Mouse (Mus musculus): ENCODE data around the gene Gphb5. TPM values are rescaled to one million over a fixed set of nuclear protein-coding genes. Genes with fewer than 3 reads are reported as not detected.
"Not testable (repeated sequence)": the region's sequence is repeated elsewhere in the genome, so short reads cannot be mapped to it uniquely, and the experiment has no call there.

The Gphb5 gene
- polyA plus RNA-seq, 1 experiment, result 0.19 TPM

GRCm38 (mm10) chr12:75453027-75453426 is 36.4 kb upstream of the Gphb5 start:
- peaks cover 11% of the 10 kb centered on the region for H3K36me3 ChIP-seq (ENCODE audit: control insufficient read depth, insufficient read depth, low read length)
- WGBS, result 93% methylated on average over 4 of the region's 4 CpGs
- no peak overlapping the region for H3K27ac ChIP-seq (ENCODE audit: control insufficient read depth, insufficient read depth, low read length)
- peaks cover 17% of the 10 kb centered on the region for H3K4me1 ChIP-seq (replicated peaks; ENCODE audit: control insufficient read depth, insufficient read depth, low read length)
- H3K27me3 ChIP-seq (ENCODE audit: control insufficient read depth, insufficient read depth, low read length), result no peaks in the 10 kb centered on the region
- DNase-seq, result no peak
- H3K4me3 ChIP-seq (ENCODE audit: control insufficient read depth, insufficient read depth, low read length), result no peak overlapping the region
- TF ChIP-seq POLR2A (IDR thresholded peaks at IDR 0.05; ENCODE audit: control insufficient read depth, extremely low read depth, insufficient read depth, low read length, poor library complexity) (no peak), CTCF (IDR thresholded peaks at IDR 0.05; ENCODE audit: borderline replicate concordance, control insufficient read depth, extremely low read depth, insufficient read depth, low read length, poor library complexity) (no peak)

DNA sequence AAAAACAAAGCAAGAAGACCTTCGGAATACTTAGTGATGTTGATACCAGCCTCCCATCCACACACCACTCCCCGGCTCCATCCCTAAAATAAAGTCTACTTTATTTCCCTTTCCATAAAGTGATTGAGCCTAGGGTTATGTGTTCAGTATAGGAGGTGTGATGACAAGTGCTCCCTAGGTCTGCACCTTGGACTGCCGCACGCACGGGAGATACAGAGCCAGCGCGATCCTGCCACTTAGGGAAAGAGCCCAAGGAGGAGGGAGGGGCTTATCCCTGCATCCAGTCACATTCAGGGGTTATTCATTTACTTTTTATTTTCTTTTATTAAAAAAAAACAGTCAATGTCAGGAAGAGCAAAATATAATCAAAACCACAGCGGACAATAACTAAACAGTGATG is 34.0 kb upstream of the Gphb5 start:
- WGBS, result 99% methylated on average over 8 of the region's 8 CpGs
- Histone ChIP-seq H3K4me1 (replicated peaks; ENCODE audit: control insufficient read depth, insufficient read depth, low read length) (peaks cover 17% of the 10 kb centered on the region), H3K27ac (ENCODE audit: control insufficient read depth, insufficient read depth, low read length) (peak overlapping the region; percentile 65), H3K36me3 (ENCODE audit: control insufficient read depth, insufficient read depth, low read length) (peaks cover 11% of the 10 kb centered on the region), H3K4me3 (ENCODE audit: control insufficient read depth, insufficient read depth, low read length) (no peak overlapping the region), H3K27me3 (ENCODE audit: control insufficient read depth, insufficient read depth, low read length) (no peaks in the 10 kb centered on the region)
- TF ChIP-seq CTCF (IDR thresholded peaks at IDR 0.05; ENCODE audit: borderline replicate concordance, control insufficient read depth, extremely low read depth, insufficient read depth, low read length, poor library complexity) (no peak), POLR2A (IDR thresholded peaks at IDR 0.05; ENCODE audit: control insufficient read depth, extremely low read depth, insufficient read depth, low read length, poor library complexity) (no peak)
- no peak for DNase-seq

GRCm38 (mm10) chr12:75450011-75450410 is 33.4 kb upstream of the Gphb5 start:
- Histone ChIP-seq H3K27me3 (ENCODE audit: control insufficient read depth, insufficient read depth, low read length) (no peaks in the 10 kb centered on the region), H3K4me1 (replicated peaks; ENCODE audit: control insufficient read depth, insufficient read depth, low read length) (peaks cover 17% of the 10 kb centered on the region), H3K36me3 (ENCODE audit: control insufficient read depth, insufficient read depth, low read length) (peaks cover 11% of the 10 kb centered on the region), H3K27ac (ENCODE audit: control insufficient read depth, insufficient read depth, low read length) (peak overlapping the region; percentile 93), H3K4me3 (ENCODE audit: control insufficient read depth, insufficient read depth, low read length) (no peak overlapping the region)
- peak; percentile 30 for DNase-seq
- WGBS, result 42% methylated on average over 14 of the region's 14 CpGs
- TF ChIP-seq CTCF (IDR thresholded peaks at IDR 0.05; ENCODE audit: borderline replicate concordance, control insufficient read depth, extremely low read depth, insufficient read depth, low read length, poor library complexity) (no peak), POLR2A (IDR thresholded peaks at IDR 0.05; ENCODE audit: control insufficient read depth, extremely low read depth, insufficient read depth, low read length, poor library complexity) (no peak)

GRCm38 (mm10) chr12:75449475-75449966 is 32.9 kb upstream of the Gphb5 start:
- peak overlapping the region; percentile 93 for H3K27ac ChIP-seq (ENCODE audit: control insufficient read depth, insufficient read depth, low read length)
- peaks cover 17% of the 10 kb centered on the region for H3K4me1 ChIP-seq (replicated peaks; ENCODE audit: control insufficient read depth, insufficient read depth, low read length)
- H3K4me3 ChIP-seq (ENCODE audit: control insufficient read depth, insufficient read depth, low read length), result no peak overlapping the region
- TF ChIP-seq CTCF (IDR thresholded peaks at IDR 0.05; ENCODE audit: borderline replicate concordance, control insufficient read depth, extremely low read depth, insufficient read depth, low read length, poor library complexity), result no peak
- no peak for TF ChIP-seq POLR2A (IDR thresholded peaks at IDR 0.05; ENCODE audit: control insufficient read depth, extremely low read depth, insufficient read depth, low read length, poor library complexity)
- DNase-seq, result peak; percentile 56
- under 1% methylated on average over 6 of the region's 6 CpGs for WGBS
- H3K36me3 ChIP-seq (ENCODE audit: control insufficient read depth, insufficient read depth, low read length), result peaks cover 11% of the 10 kb centered on the region
- no peaks in the 10 kb centered on the region for H3K27me3 ChIP-seq (ENCODE audit: control insufficient read depth, insufficient read depth, low read length)

GRCm38 (mm10) chr12:75448921-75449320 is 32.3 kb upstream of the Gphb5 start:
- peaks cover 11% of the 10 kb centered on the region for H3K36me3 ChIP-seq (ENCODE audit: control insufficient read depth, insufficient read depth, low read length)
- H3K4me1 ChIP-seq (replicated peaks; ENCODE audit: control insufficient read depth, insufficient read depth, low read length), result peaks cover 22% of the 10 kb centered on the region
- WGBS, result 49% methylated on average over 5 of the region's 5 CpGs
- H3K4me3 ChIP-seq (ENCODE audit: control insufficient read depth, insufficient read depth, low read length), result no peak overlapping the region
- TF ChIP-seq CTCF (IDR thresholded peaks at IDR 0.05; ENCODE audit: borderline replicate concordance, control insufficient read depth, extremely low read depth, insufficient read depth, low read length, poor library complexity), result no peak
- DNase-seq, result peak; percentile 25
- H3K27me3 ChIP-seq (ENCODE audit: control insufficient read depth, insufficient read depth, low read length), result no peaks in the 10 kb centered on the region
- peak overlapping the region; percentile 87 for H3K27ac ChIP-seq (ENCODE audit: control insufficient read depth, insufficient read depth, low read length)

- WGBS, result 85% methylated on average over 7 of the region's 7 CpGs
- TF ChIP-seq POLR2A (IDR thresholded peaks at IDR 0.05; ENCODE audit: control insufficient read depth, extremely low read depth, insufficient read depth, low read length, poor library complexity) (no peak), CTCF (IDR thresholded peaks at IDR 0.05; ENCODE audit: borderline replicate concordance, control insufficient read depth, extremely low read depth, insufficient read depth, low read length, poor library complexity) (no peak)
- DNase-seq, result no peak
These were observed 29.7 kb upstream of the Gphb5 start for GRCm38 (mm10) chr12:75446245-75446644.

DNA sequence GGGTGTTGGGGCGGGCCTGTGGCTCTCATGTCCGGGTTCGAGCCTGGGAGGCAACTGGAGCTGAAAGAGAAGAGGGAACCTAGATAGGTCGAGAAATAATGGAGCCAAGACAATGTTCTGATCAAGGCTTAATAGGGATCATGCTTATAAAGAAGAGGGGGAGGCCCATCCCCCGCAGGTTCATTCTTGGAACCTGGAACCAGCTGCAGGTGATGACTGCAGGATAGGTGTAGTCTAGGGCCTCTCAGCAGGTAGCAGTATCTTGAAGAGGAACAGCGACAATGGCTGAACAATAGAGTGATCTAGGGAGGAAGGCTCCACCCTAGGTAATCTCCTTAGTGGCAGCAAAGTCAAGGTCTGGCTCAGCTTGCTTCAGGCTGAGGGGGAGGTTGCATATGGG is 15.8 kb upstream of the Gphb5 start:
- not testable (repeated sequence) for H3K4me3 ChIP-seq (ENCODE audit: control insufficient read depth, insufficient read depth, low read length); H3K27me3 ChIP-seq (ENCODE audit: control insufficient read depth, insufficient read depth, low read length); H3K27ac ChIP-seq (ENCODE audit: control insufficient read depth, insufficient read depth, low read length); DNase-seq; H3K36me3 ChIP-seq (ENCODE audit: control insufficient read depth, insufficient read depth, low read length); H3K4me1 ChIP-seq (replicated peaks; ENCODE audit: control insufficient read depth, insufficient read depth, low read length)
- WGBS, result 94% methylated on average over 6 of the region's 6 CpGs

More at GRCm38 (mm10) chr12:75446245-75446644, 29.7 kb upstream of the Gphb5 start:
- no peak overlapping the region for H3K27ac ChIP-seq (ENCODE audit: control insufficient read depth, insufficient read depth, low read length)
- peaks cover 28% of the 10 kb centered on the region for H3K4me1 ChIP-seq (replicated peaks; ENCODE audit: control insufficient read depth, insufficient read depth, low read length)
- no peak overlapping the region for H3K4me3 ChIP-seq (ENCODE audit: control insufficient read depth, insufficient read depth, low read length)
- no peaks in the 10 kb centered on the region for H3K27me3 ChIP-seq (ENCODE audit: control insufficient read depth, insufficient read depth, low read length)
- no peaks in the 10 kb centered on the region for H3K36me3 ChIP-seq (ENCODE audit: control insufficient read depth, insufficient read depth, low read length)

Data from thymus, adult 2 months (tissue).